Mouse (Mus musculus) stomach, postnatal 0 days (tissue): ENCODE results near the gene Nat9. TPM values are rescaled to one million over a fixed set of nuclear protein-coding genes. Genes with fewer than 3 reads are reported as not detected.

Source experiments
- ATAC-seq: fragments of 200-750 bp; cut with Nextera tagmentation; 2 replicates; pipeline ENCODE4 v1.8.0; 2017; ENCODE audit not compliant: low FRiP score, low TSS enrichment
- DNase-seq: peaks from one replicate; pipeline ENCODE4 v3.0.0-alpha.2; 2016; ENCODE audit warnings: low spot score
- H3K27ac ChIP-seq: fragments of 300-500 bp; sonication (generic); replicated peaks from 2 replicates; pipeline ENCODE4 v1.5.1; 2014; ENCODE audit warnings: mild to moderate bottlenecking, control low read depth
- H3K27me3 ChIP-seq: fragments of 300-500 bp; sonication (generic); 2 replicates; pipeline ENCODE4 v1.6.1; 2014; ENCODE audit warnings: low read length; ENCODE audit not compliant: control insufficient read depth, insufficient read depth
- H3K36me3 ChIP-seq: fragments of 300-500 bp; sonication (generic); 2 replicates; pipeline ENCODE4 v1.6.1; 2014; ENCODE audit warnings: low read length, mixed read lengths; ENCODE audit not compliant: control insufficient read depth, insufficient read depth
- H3K4me1 ChIP-seq: fragments of 300-500 bp; sonication (generic); replicated peaks from 2 replicates; pipeline ENCODE4 v1.6.1; 2014; ENCODE audit warnings: antibody characterized with exemption; ENCODE audit not compliant: control insufficient read depth, insufficient read depth
- H3K4me2 ChIP-seq: fragments of 300-500 bp; sonication (generic); replicated peaks from 2 replicates; pipeline ENCODE4 v1.6.1; 2014; ENCODE audit warnings: low read depth, mild to moderate bottlenecking, control low read depth, moderate library complexity
- H3K4me3 ChIP-seq: fragments of 300-500 bp; sonication (generic); 2 replicates; pipeline ENCODE4 v1.5.1; 2014; ENCODE audit warnings: low read depth, low read length, control low read depth
- H3K9ac ChIP-seq: fragments of 300-500 bp; sonication (generic); 2 replicates; pipeline ENCODE4 v1.6.1; 2014; ENCODE audit warnings: mild to moderate bottlenecking, low read length, control low read depth, mixed read lengths
- H3K9me3 ChIP-seq: fragments of 300-500 bp; sonication (generic); 2 replicates; pipeline ENCODE4 v1.6.1; 2016; ENCODE audit warnings: low read length; ENCODE audit not compliant: control insufficient read depth
- CTCF ChIP-seq: IDR thresholded peaks from 2 replicates; pipeline ENCODE4 v1.5.1; 2016; ENCODE audit warnings: antibody characterized with exemption, low read depth, mild to moderate bottlenecking, moderate library complexity
- EP300 ChIP-seq: optimal IDR thresholded peaks from 2 replicates; pipeline ENCODE3; 2016; ENCODE audit warnings: antibody characterized with exemption
- WGBS: fragments of 180-500 bp; shearing (Covaris S2); extraction: QIAGEN DNeasy Blood & Tissue Kit; methylation state at CpG from one replicate; pipeline ENCODE4 v1.1.7; 2014; 5-methylcytosine and 5-hydroxymethylcytosine counted together
- polyA plus RNA-seq: library from polyadenylated mRNA; unstranded; fragments of >200 nt; fragmentation: Nextera tagmentation; extraction: Ambion mirVana; gene quantifications from 2 replicates; pipeline ENCODE4 v1.2.1, GENCODE M21; 2015

The Nat9 gene
- polyA plus RNA-seq, 1 experiment from 2014 or later: 18.1 TPM

DNA sequence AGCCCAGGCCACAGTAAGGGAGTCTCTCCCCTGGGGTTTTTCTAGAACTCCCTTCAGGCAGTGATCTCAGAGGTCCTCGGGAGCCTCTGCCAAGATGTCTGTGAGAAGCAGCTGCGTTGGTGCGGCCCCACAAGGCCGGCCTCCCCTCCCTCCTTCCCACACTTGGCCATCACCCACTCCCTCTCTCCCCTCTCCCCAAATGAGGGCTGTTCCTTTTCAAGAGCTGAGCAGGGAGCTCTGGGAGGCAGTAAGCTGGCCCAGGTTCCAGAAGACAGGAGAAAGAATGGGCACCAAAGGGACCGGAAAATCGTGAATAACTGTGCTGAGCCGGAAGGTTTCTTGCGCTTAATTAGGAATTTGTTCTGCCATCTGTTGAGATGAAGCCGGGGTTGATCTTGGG, 44.3 kb upstream of the Nat9 start:
- no peak for ATAC-seq
- Histone ChIP-seq H3K36me3 (no peaks in the 10 kb centered on the region; the same call in 1 of the 2 replicates), H3K27ac (no peak overlapping the region), H3K4me1 (no peaks in the 10 kb centered on the region), H3K9ac (no peak overlapping the region), H3K27me3 (no peaks in the 10 kb centered on the region), H3K4me3 (no peak overlapping the region), H3K9me3 (no peaks in the 10 kb centered on the region), H3K4me2 (no peak overlapping the region)
- no peak for TF ChIP-seq CTCF
- WGBS: 47% methylated on average over 9 of the region's 9 CpGs
- no peak for DNase-seq

DNA sequence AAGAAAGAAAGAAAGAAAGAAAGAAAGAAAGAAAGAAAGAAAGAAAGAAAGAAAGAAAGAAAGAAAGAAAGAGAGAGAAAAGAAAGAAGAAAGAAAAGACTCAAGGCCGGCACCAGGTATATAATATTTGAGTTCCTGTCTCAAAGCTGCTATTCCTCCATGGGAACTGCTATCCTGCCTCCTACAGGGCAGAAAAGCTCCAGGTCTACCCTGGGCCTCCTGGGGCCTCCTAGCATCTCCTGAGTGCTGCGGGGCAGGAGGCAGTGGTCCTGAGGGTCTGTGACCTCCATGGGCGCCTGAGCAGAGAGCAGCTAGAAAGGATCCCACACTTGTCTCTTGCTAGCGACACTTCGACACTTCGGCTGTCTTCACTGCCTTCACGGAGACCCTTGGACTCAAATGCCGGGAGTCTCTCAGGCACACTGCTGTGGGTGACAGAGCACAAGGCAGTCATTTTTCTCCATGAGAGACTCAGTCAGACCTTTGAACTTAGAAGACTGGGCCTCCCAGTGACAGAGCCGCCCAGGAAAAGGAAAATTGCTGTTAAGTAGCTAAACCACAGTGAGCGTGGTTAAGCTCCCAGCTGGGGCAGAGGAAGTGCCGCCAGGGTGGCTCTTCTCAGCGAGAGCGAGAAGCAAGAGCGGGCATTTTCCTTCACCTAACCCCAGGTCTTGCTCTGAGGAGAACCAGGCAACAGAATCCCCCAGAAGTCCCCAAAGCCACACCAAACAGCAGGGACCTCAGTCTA, 43.7 kb upstream of the Nat9 start:
- Histone ChIP-seq H3K4me3 (no peak overlapping the region), H3K27ac (no peak overlapping the region), H3K9me3 (no peaks in the 10 kb centered on the region), H3K36me3 (no peaks in the 10 kb centered on the region), H3K9ac (no peak overlapping the region), H3K4me1 (no peaks in the 10 kb centered on the region), H3K4me2 (no peak overlapping the region), H3K27me3 (no peaks in the 10 kb centered on the region)
- ATAC-seq (no peak), DNase-seq (no peak)
- no peak for TF ChIP-seq EP300
- 58% methylated on average over 14 of the region's 14 CpGs for WGBS

DNA sequence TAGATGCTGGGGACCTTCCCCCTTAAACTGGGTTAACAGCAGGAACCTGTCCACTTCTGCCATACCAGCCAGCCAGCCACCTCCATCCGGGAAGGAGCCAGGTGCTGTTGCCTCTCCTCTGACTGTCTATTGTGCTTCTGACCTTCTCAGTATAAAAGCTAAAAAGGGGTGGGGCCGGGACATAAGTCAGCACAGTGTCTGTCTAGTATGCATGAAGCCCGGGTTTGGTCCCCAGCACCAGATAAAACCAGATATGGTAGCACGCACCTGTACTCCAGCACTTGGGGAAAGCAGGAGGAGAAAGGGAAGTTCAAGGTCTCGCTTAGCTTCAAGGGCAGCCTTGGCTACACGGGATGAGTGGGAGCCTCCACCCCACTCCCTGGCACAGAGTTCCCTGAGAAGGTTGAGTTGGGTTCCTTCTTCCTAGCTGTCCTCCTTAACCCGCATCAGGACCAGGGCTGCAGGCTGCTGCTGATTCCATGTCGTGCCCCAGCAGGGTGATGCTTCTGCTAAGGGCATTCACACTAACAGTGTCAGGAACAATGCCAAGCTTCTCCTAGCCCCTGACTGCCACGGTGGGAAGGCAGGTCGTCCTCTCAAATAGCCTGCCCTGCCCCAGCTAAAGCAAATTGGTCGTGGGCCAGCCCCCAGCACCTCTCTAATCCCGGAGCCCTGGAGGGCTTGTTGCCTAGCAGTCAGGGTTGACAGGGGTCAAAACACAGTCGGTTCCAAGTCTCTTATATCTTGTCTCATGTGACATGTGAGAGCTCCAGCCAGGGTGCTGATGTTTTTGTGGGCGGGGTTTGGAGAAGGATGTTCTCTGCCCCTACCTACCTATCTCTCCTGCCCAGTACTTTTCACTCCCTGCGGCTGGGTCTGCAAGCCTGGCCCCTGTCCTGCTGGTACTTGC, 41.6 kb upstream of the Nat9 start:
- no peak for ATAC-seq
- no peak overlapping the region for H3K4me3 ChIP-seq
- no peaks in the 10 kb centered on the region for H3K4me1 ChIP-seq
- H3K36me3 ChIP-seq: no peaks in the 10 kb centered on the region
- no peak overlapping the region for H3K27ac ChIP-seq
- no peaks in the 10 kb centered on the region for H3K9me3 ChIP-seq
- 57% methylated on average over 15 of the region's 15 CpGs for WGBS
- H3K9ac ChIP-seq: no peak overlapping the region
- H3K4me2 ChIP-seq: no peak overlapping the region
- no peaks in the 10 kb centered on the region for H3K27me3 ChIP-seq
- no peak for TF ChIP-seq EP300
- TF ChIP-seq CTCF: no peak
- no peak for DNase-seq

DNA sequence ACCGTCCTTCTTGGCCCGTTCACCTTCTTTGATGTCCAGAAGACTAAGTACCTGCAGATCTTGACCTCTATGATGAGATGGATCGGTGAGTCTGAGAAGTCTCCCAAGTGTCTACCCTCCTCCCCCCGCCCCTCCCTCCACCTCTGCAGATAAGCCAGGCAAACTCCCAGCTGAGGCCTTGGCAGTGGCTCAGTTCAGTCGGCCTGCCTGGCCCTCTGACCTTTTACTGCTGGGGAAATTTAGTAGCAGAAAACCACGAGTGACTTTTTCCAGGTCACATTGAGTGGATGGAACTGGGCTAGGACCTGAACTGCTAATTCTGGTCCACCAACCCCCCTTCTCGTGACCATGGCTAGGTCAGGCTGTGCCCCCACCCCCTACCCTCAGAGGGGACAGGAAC, 40.8 kb upstream of the Nat9 start:
- Histone ChIP-seq H3K4me2 (no peak overlapping the region), H3K36me3 (no peaks in the 10 kb centered on the region), H3K9me3 (no peaks in the 10 kb centered on the region), H3K27me3 (no peaks in the 10 kb centered on the region), H3K9ac (no peak overlapping the region), H3K4me1 (no peaks in the 10 kb centered on the region), H3K27ac (no peak overlapping the region), H3K4me3 (no peak overlapping the region)
- DNase-seq: no peak
- ATAC-seq: no peak
- no peak for TF ChIP-seq EP300
- TF ChIP-seq CTCF: no peak
- WGBS: 69% methylated on average over 7 of the region's 7 CpGs

DNA sequence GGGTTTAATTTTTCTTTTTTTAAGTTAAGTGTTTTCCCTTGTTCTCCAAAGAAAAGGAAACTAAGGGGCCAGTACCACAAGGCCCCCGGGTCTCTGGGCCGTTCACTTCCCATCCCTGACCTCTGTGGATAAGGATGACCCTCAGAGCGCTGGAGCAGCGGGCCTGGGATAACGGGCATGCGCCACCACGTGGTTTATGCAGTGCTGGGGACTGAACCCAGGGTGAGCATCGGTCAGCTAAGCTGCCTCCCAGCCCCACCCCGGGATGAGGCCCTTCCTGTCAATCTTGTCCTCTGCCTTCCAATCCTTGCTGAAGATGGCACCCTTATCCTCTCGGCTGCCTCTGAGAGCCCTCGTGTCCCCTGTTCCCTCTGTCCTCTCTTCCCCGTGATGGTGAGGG, 40.0 kb upstream of the Nat9 start:
- Histone ChIP-seq H3K9me3 (no peaks in the 10 kb centered on the region), H3K4me1 (no peaks in the 10 kb centered on the region; the same call in 1 of the 2 replicates), H3K4me3 (no peak overlapping the region), H3K36me3 (no peaks in the 10 kb centered on the region), H3K4me2 (no peak overlapping the region), H3K9ac (no peak overlapping the region), H3K27me3 (no peaks in the 10 kb centered on the region), H3K27ac (no peak overlapping the region)
- WGBS: 68% methylated on average over 12 of the region's 12 CpGs
- DNase-seq: no peak
- ATAC-seq: no peak
- TF ChIP-seq EP300 (no peak), CTCF (no peak)
